Mouse (Mus musculus) heart, adult 2 months (tissue): ENCODE results near the gene Wwc2.

Experiments used
- CTCF ChIP-seq: fragments of 200-600 bp; IDR thresholded peaks from 2 replicates; pipeline ENCODE4 v1.8.1; 2022; ENCODE audit warnings: antibody characterized with exemption, mild to moderate bottlenecking, moderate library complexity
- EP300 ChIP-seq: fragments of 200-500 bp; IDR thresholded peaks from 2 replicates; pipeline ENCODE4 v1.6.1; 2011; ENCODE audit warnings: low read depth, low read length, control low read depth; ENCODE audit not compliant: insufficient read depth

- TF ChIP-seq CTCF (no peak), EP300 (no peak)
These were observed 207.2 kb downstream of the Wwc2 start for GRCm38 (mm10) chr8:47783544-47783943.
